Mouse (Mus musculus): ENCODE results near the gene Dync2h1.
"Not testable (repeated sequence)": the region's sequence is repeated elsewhere in the genome, so short reads cannot be mapped to it uniquely, and the experiment has no call there.

Gene Dync2h1

GRCm38 (mm10) chr9:7184172-7184896, at the start of gene Dync2h1, which contains the start of gene Dcun1d5:
TSS of gene Dync2h1 (minus strand) at chr9:7184446.
TSS of gene Dcun1d5 (plus strand) at chr9:7184520.
- DNase-seq: peak; percentile 94 to 95

GRCm38 (mm10) chr9:7221460-7221859, 37.2 kb upstream of the Dync2h1 start:
- no peak for DNase-seq

- no peak for DNase-seq
Measured at GRCm38 (mm10) chr9:7221024-7221423, 36.8 kb upstream of the Dync2h1 start.

GRCm38 (mm10) chr9:7216240-7216639, 32.0 kb upstream of the Dync2h1 start:
- no peak for DNase-seq

GRCm38 (mm10) chr9:7190694-7191093, 6.4 kb upstream of the Dync2h1 start:
- not testable (repeated sequence) for DNase-seq

GRCm38 (mm10) chr9:7184897-7185291, 648 bp upstream of the Dync2h1 start:
- no peak for DNase-seq

GRCm38 (mm10) chr9:7176618-7177610, 7.3 kb downstream of the Dync2h1 start:
- peak; percentile 92 to 94 for DNase-seq

- DNase-seq: no peak
Measured at GRCm38 (mm10) chr9:7173756-7174155, 10.5 kb downstream of the Dync2h1 start.

- no peak for DNase-seq
Measured at GRCm38 (mm10) chr9:7167339-7167998, 16.8 kb downstream of the Dync2h1 start.

GRCm38 (mm10) chr9:7160688-7161087, 23.6 kb downstream of the Dync2h1 start:
- DNase-seq: no peak

- DNase-seq: no peak
Measured at GRCm38 (mm10) chr9:7159718-7160117, 24.5 kb downstream of the Dync2h1 start.

- no peak for DNase-seq
Measured at GRCm38 (mm10) chr9:7158605-7159004, 25.6 kb downstream of the Dync2h1 start.

GRCm38 (mm10) chr9:7154391-7154790, 29.9 kb downstream of the Dync2h1 start:
- DNase-seq: no peak

GRCm38 (mm10) chr9:7122863-7123262, 61.4 kb downstream of the Dync2h1 start:
- DNase-seq: no peak

GRCm38 (mm10) chr9:7110166-7110565, 74.1 kb downstream of the Dync2h1 start:
- DNase-seq: no peak

- no peak for DNase-seq
Measured at GRCm38 (mm10) chr9:7101361-7101760, 82.9 kb downstream of the Dync2h1 start.

- no peak for DNase-seq
Measured at GRCm38 (mm10) chr9:7074625-7075024, 109.6 kb downstream of the Dync2h1 start.

- peak in 1 of 2 experiments; percentile 26 for DNase-seq
Measured at GRCm38 (mm10) chr9:7070846-7071245, 113.4 kb downstream of the Dync2h1 start.

- DNase-seq: peak; percentile 20 to 54
Measured at GRCm38 (mm10) chr9:7050588-7050987, 133.7 kb downstream of the Dync2h1 start.

GRCm38 (mm10) chr9:7042635-7043273, 141.5 kb downstream of the Dync2h1 start:
- DNase-seq: no peak

- DNase-seq: peak in 1 of 2 experiments; percentile 12
Measured at GRCm38 (mm10) chr9:7041231-7041630, 143.0 kb downstream of the Dync2h1 start.

GRCm38 (mm10) chr9:7032553-7032952, 151.7 kb downstream of the Dync2h1 start:
- no peak for DNase-seq
